8 mouse cellular contexts compared by ENCODE assay signal in the genomic region with DNA sequence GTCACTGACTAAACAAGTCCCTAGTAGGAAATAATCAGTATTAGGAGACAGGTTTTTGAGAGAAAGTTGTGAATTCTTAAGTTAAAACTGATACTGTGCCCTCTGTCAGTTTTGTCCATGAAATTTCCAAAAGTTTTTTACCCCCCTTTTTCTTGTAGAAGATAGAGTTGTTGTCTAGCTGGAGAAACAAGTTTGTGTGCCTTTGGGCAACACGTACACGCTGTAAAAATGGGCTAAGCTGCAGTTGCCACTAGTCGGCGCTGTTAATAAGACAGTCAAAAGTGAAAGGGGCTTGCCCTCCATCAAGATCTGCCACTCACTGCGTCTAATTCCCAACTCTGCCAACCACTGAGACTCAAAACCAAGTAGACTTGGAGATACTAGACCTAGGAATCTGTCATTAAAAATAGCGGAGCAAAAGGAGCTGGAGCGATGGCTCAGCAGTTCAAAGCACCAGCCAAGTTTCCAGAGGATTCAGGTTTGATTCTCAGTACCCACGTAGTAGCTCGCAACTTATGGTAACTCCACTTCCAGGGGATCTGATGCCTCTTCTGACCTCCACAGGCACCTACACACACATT. TPM values are rescaled to one million over a fixed set of nuclear protein-coding genes. Genes with fewer than 3 reads are reported as not detected.
DNase-seq lines count a peak whose midpoint lies in the region; ATAC-seq and TF ChIP-seq lines count a peak whose summit lies in the region.

No protein-coding gene starts in this region.

- WGBS in forebrain, embryonic 14.5 days: 26% methylated on average over 9 of the region's 9 CpGs
- WGBS in lung, adult 2 months: 22% methylated on average over 9 of the region's 9 CpGs
- WGBS in neural tube, embryonic 15.5 days: 24% methylated on average over 9 of the region's 9 CpGs

- peak; percentile 54 for DNase-seq in G1E (ENCODE audit: low spot score)
- DNase-seq in cerebellum, adult 11-12 months: peak; percentile 70
- DNase-seq in forebrain, embryonic 14.5 days (ENCODE audit: low spot score): peak; percentile 89
- peak; percentile 88 for DNase-seq in heart, postnatal 4 days
- peak; percentile 68 to 73 for DNase-seq in layer of hippocampus, adult 2 months (ENCODE audit: low spot score in 2 of 2)
- peak; percentile 72 for DNase-seq in lung, adult 2 months
- peak; percentile 62 for DNase-seq in testis, postnatal 14 days (ENCODE audit: low spot score)

- peak overlapping the region; percentile 62 for H3K4me2 ChIP-seq in forebrain, embryonic 14.5 days (ENCODE audit: low read length)
- peak overlapping the region; percentile 66 for H3K4me2 ChIP-seq in neural tube, embryonic 15.5 days

- TF ChIP-seq POLR2A in lung, adult 2 months (IDR thresholded peaks at IDR 0.05; ENCODE audit: borderline replicate concordance, extremely low read depth, low read depth, low read length): no peak

- H3K4me1 ChIP-seq in G1E (ENCODE audit: insufficient read depth, low read depth, low read length): peaks cover 31% of the 10 kb centered on the region
- peaks cover 4% of the 10 kb centered on the region; the same call in 1 of the 2 replicates for H3K4me1 ChIP-seq in forebrain, embryonic 14.5 days (ENCODE audit: control insufficient read depth, insufficient read depth, low read length)
- no peaks in the 10 kb centered on the region for H3K4me1 ChIP-seq in lung, adult 2 months (ENCODE audit: control insufficient read depth, insufficient read depth, low read length)
- peaks cover 8% of the 10 kb centered on the region for H3K4me1 ChIP-seq in neural tube, embryonic 15.5 days

- TF ChIP-seq CTCF in G1E (IDR thresholded peaks at IDR 0.05; ENCODE audit: low read depth, low read length): peak; percentile 89
- peak; percentile 93 for TF ChIP-seq CTCF in layer of hippocampus, adult 2 months (conservative IDR thresholded peaks at IDR 0.05)
- peak; percentile 67 for TF ChIP-seq CTCF in lung, adult 2 months (IDR thresholded peaks at IDR 0.05; ENCODE audit: insufficient read depth, low read length)

- no peak overlapping the region for H3K27ac ChIP-seq in forebrain, embryonic 14.5 days (ENCODE audit: low read depth, low read length)
- H3K27ac ChIP-seq in layer of hippocampus, adult 2 months: no peak overlapping the region
- H3K27ac ChIP-seq in neural tube, embryonic 15.5 days (replicated peaks): no peak overlapping the region

- H3K9ac ChIP-seq in forebrain, embryonic 14.5 days (ENCODE audit: low read length): 0 out of 2 replicates have a peak overlapping the region, but pooled peaks have one; percentile 87
- 0 out of 2 replicates have a peak overlapping the region, but pooled peaks have one; percentile 82 for H3K9ac ChIP-seq in neural tube, embryonic 15.5 days (replicated peaks)

- H3K27me3 ChIP-seq in G1E (ENCODE audit: insufficient read depth, low read length): no peaks in the 10 kb centered on the region
- no peaks in the 10 kb centered on the region for H3K27me3 ChIP-seq in forebrain, embryonic 14.5 days (replicated peaks; ENCODE audit: control insufficient read depth, insufficient read depth, low read length)
- H3K27me3 ChIP-seq in neural tube, embryonic 15.5 days (replicated peaks): no peaks in the 10 kb centered on the region

- ATAC-seq in G1E (ENCODE audit: extremely low read depth, insufficient number of reproducible peaks, low FRiP score, poor library complexity, severe bottlenecking): 0 out of 2 replicates have a peak, but pooled peaks have one; percentile 23
- ATAC-seq in forebrain, embryonic 14.5 days: no peak
- ATAC-seq in neural tube, embryonic 15.5 days (ENCODE audit: low FRiP score): no peak

- peaks cover 58% of the 10 kb centered on the region for H3K36me3 ChIP-seq in G1E (replicated peaks)
- H3K36me3 ChIP-seq in forebrain, embryonic 14.5 days (ENCODE audit: control insufficient read depth, insufficient read depth, low read length): peaks cover 13% of the 10 kb centered on the region
- H3K36me3 ChIP-seq in neural tube, embryonic 15.5 days: peaks cover 6% of the 10 kb centered on the region

- no peaks in the 10 kb centered on the region for H3K9me3 ChIP-seq in G1E (replicated peaks)
- no peaks in the 10 kb centered on the region for H3K9me3 ChIP-seq in forebrain, embryonic 14.5 days (replicated peaks; ENCODE audit: control insufficient read depth, low read length)
- no peaks in the 10 kb centered on the region for H3K9me3 ChIP-seq in neural tube, embryonic 15.5 days (replicated peaks)

- H3K4me3 ChIP-seq in G1E (ENCODE audit: low read depth, low read length): peak overlapping the region; percentile 7; the same call in 1 of the 2 replicates
- H3K4me3 ChIP-seq in forebrain, embryonic 14.5 days (ENCODE audit: low read depth, low read length): peak overlapping the region; percentile 66; the same call in 1 of the 2 replicates
- peak overlapping the region; percentile 23 for H3K4me3 ChIP-seq in layer of hippocampus, adult 2 months
- no peak overlapping the region for H3K4me3 ChIP-seq in lung, adult 2 months (replicated peaks; ENCODE audit: extremely low read depth, low read depth, low read length)
- H3K4me3 ChIP-seq in neural tube, embryonic 15.5 days (replicated peaks): peak overlapping the region; percentile 79

RNA-seq across cellular contexts. Expression of gene Trmo, which starts 1.2 kb away (rescaled TPM):
- 7.1 and 12.9 TPM in 2 replicates for total RNA-seq in G1E (2014; fragmentation: Nextera tagmentation)
- total RNA-seq in G1E (2017): 17.9 and 20.4 TPM in 2 replicates
- 2.9 and 4.2 TPM in 2 replicates for polyA plus RNA-seq in G1E (2012)
- polyA plus RNA-seq in forebrain, embryonic 14.5 days (2014; fragmentation: Nextera tagmentation; extraction: Ambion mirVana): 13.2 and 15.0 TPM in 2 replicates
- 1 to 10 TPM; 3.8 to 5.4 TPM for total RNA-seq in heart, postnatal 4 days (2021)
- 1 to 10 TPM; 4.6 to 4.8 TPM for total RNA-seq in layer of hippocampus, adult 2 months (2021)
- 4.3 and 5.5 TPM in 2 replicates for polyA plus RNA-seq in lung, adult 2 months (2012; rRNA removed)
- 8.4 and 10.7 TPM in 2 replicates for polyA plus RNA-seq in neural tube, embryonic 15.5 days (2015; fragmentation: Nextera tagmentation; extraction: Ambion mirVana)

RNA-seq across cellular contexts. Expression of gene Hemgn, which starts 22.8 kb away (rescaled TPM):
- 39.3 and 132 TPM in 2 replicates for total RNA-seq in G1E (2014; fragmentation: Nextera tagmentation)
- 20.9 and 24.3 TPM in 2 replicates for total RNA-seq in G1E (2017)
- polyA plus RNA-seq in G1E (2012): 5.8 and 6.3 TPM in 2 replicates
- polyA plus RNA-seq in forebrain, embryonic 14.5 days (2014; fragmentation: Nextera tagmentation; extraction: Ambion mirVana): 0.27 TPM in 1 of 2 replicates, not detected in the other
- under 1 TPM in 1 of 2 experiments, not detected in 1; 0.36 TPM for total RNA-seq in heart, postnatal 4 days (2021)
- total RNA-seq in layer of hippocampus, adult 2 months (2021): not detected
- not detected in 2 replicates for polyA plus RNA-seq in lung, adult 2 months (2012; rRNA removed)
- 0.24 and 1.2 TPM in 2 replicates for polyA plus RNA-seq in neural tube, embryonic 15.5 days (2015; fragmentation: Nextera tagmentation; extraction: Ambion mirVana)

RNA-seq across cellular contexts. Expression of gene Foxe1, which starts 47.1 kb away (rescaled TPM):
- total RNA-seq in G1E (2014; fragmentation: Nextera tagmentation) (not detected in 2 replicates), G1E (2017) (not detected in 2 replicates)
- polyA plus RNA-seq in G1E (2012): not detected in 2 replicates
- polyA plus RNA-seq in forebrain, embryonic 14.5 days (2014; fragmentation: Nextera tagmentation; extraction: Ambion mirVana): not detected in 2 replicates
- under 1 TPM in 1 of 2 experiments, not detected in 1; 0.14 TPM for total RNA-seq in heart, postnatal 4 days (2021)
- total RNA-seq in layer of hippocampus, adult 2 months (2021): not detected
- 1.6 TPM in 1 of 2 replicates, not detected in the other for polyA plus RNA-seq in lung, adult 2 months (2012; rRNA removed)
- polyA plus RNA-seq in neural tube, embryonic 15.5 days (2015; fragmentation: Nextera tagmentation; extraction: Ambion mirVana): not detected in 2 replicates
